8 mouse cellular contexts compared by ENCODE assay signal in the genomic region with DNA sequence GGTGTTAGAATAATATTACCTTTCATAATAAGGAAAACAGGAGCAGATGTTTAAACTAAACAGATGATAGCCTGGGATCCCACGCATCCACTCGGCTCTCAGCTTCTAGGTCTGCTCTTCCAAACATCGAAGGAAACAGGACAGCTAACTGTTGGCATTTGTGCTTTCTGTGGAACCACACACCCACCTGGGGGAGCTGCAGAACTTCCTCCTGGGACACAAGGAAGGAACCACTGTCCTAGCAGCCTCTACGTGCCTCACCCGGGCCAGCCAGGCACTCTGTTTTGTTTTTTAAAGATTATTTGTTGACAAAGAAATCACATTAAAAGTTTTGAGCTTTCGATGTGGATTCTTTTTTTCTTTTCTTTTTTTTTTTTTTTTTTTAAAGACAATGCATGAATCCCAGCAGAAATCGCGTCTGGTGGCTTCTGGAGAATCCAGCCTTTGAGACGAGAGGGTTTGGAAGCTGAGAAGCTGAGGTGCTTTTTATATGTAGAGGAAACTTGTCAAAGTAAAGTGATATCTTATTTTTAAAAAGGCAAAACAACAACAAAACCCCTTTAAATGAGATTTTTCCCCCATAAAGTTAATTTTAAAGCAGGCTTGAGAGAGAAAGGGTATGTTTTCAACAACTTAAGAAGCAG. TPM values are rescaled to one million over a fixed set of nuclear protein-coding genes. Genes with fewer than 3 reads are reported as not detected.
A peak's percentile ranks its signal among the peaks of the same experiment; 100 is the strongest.
DNase-seq lines count a peak whose midpoint lies in the region; ATAC-seq lines count a peak whose summit lies in the region.

No protein-coding gene starts in this region.

- H3K4me3 ChIP-seq in heart, embryonic 10.5 days = peak overlapping the region; percentile 75
- H3K4me3 ChIP-seq in embryonic facial prominence, embryonic 13.5 days = peak overlapping the region; percentile 74

- H3K4me2 ChIP-seq in embryonic facial prominence, embryonic 13.5 days = peak overlapping the region; percentile 79

- H3K9ac ChIP-seq in embryonic facial prominence, embryonic 13.5 days = peak overlapping the region; percentile 86

- no peaks in the 10 kb centered on the region for H3K9me3 ChIP-seq in heart, embryonic 10.5 days
- H3K9me3 ChIP-seq in embryonic facial prominence, embryonic 13.5 days = no peaks in the 10 kb centered on the region

- H3K27me3 ChIP-seq in heart, embryonic 10.5 days (ENCODE audit: insufficient read depth, poor library complexity, severe bottlenecking) = no peaks in the 10 kb centered on the region
- no peaks in the 10 kb centered on the region for H3K27me3 ChIP-seq in embryonic facial prominence, embryonic 13.5 days

- peaks cover 49% of the 10 kb centered on the region for H3K4me1 ChIP-seq in heart, embryonic 10.5 days
- peaks cover 49% of the 10 kb centered on the region for H3K4me1 ChIP-seq in embryonic facial prominence, embryonic 13.5 days

- 20% methylated on average over 9 of the region's 9 CpGs for WGBS in heart, embryonic 10.5 days
- WGBS in embryonic facial prominence, embryonic 13.5 days = 6% methylated on average over 9 of the region's 9 CpGs

- no peak for DNase-seq in heart, embryonic 10.5 days (ENCODE audit: low spot score)
- DNase-seq in heart, adult 9 months (ENCODE audit: low spot score in 2 of 2) = no peak
- peak; percentile 48 for DNase-seq in kidney, adult 9 months
- DNase-seq in lung, postnatal 36 days = peak; percentile 61
- no peak for DNase-seq in left cerebral cortex, adult 18-20 months (ENCODE audit: low spot score in 2 of 2)
- no peak for DNase-seq in right cerebral cortex, postnatal 25 days
- no peak for DNase-seq in right cerebral cortex, adult 18-20 months

- peaks cover 9% of the 10 kb centered on the region for H3K36me3 ChIP-seq in heart, embryonic 10.5 days
- H3K36me3 ChIP-seq in embryonic facial prominence, embryonic 13.5 days = no peaks in the 10 kb centered on the region

- H3K27ac ChIP-seq in heart, embryonic 10.5 days = peak overlapping the region; percentile 96
- peak overlapping the region; percentile 88 for H3K27ac ChIP-seq in embryonic facial prominence, embryonic 13.5 days

- no peak for ATAC-seq in embryonic facial prominence, embryonic 13.5 days (ENCODE audit: insufficient number of reproducible peaks, insufficient read depth, low FRiP score, low TSS enrichment, low read depth)

RNA-seq across cellular contexts. Expression of a gene that starts 50.0 kb away (rescaled TPM):
- 58.5 and 76.8 TPM in 2 replicates for polyA plus RNA-seq in heart, embryonic 10.5 days (2016; fragmentation: Nextera tagmentation; extraction: Ambion mirVana)
- polyA plus RNA-seq in embryonic facial prominence, embryonic 13.5 days (2015; fragmentation: Nextera tagmentation; extraction: Ambion mirVana) = 148 TPM in 2 replicates
- total RNA-seq in left cerebral cortex, adult 18-20 months (2021) = 10 to 100 TPM; 55.3 to 62.5 TPM

Comparison
In these comparisons a context has a peak if more than half of its experiments do, and no peak if none do; other contexts are left out.
1. DNase-seq: peak in kidney, adult 9 months (single experiment) and lung, postnatal 36 days (single experiment); none in heart, embryonic 10.5 days (single experiment), heart, adult 9 months (0 of 2), left cerebral cortex, adult 18-20 months (0 of 2), right cerebral cortex, postnatal 25 days (single experiment) and right cerebral cortex, adult 18-20 months (single experiment).